Mouse (Mus musculus) liver, embryonic 14.5 days (tissue): ENCODE data around the gene Wnt3. TPM values are rescaled to one million over a fixed set of nuclear protein-coding genes. Genes with fewer than 3 reads are reported as not detected.

ENCODE experiments used
- ATAC-seq: fragments of 200-750 bp; cut with Nextera tagmentation; 2 replicates; pipeline ENCODE4 v1.8.0; 2017; ENCODE audit warnings: moderate number of reproducible peaks, mild to moderate bottlenecking, moderate library complexity; ENCODE audit not compliant: insufficient read depth
- DNase-seq, 3 experiments: peaks; one replicate each; pipeline ENCODE4 v3.0.0-alpha.2; 2012 to 2013; ENCODE audit warnings: low read depth in 3 of 3, low spot score in 3 of 3
- H3K27ac ChIP-seq: fragments of 300-500 bp; sonication (generic); 2 replicates; pipeline ENCODE4 v1.5.1; 2014; ENCODE audit warnings: moderate library complexity, mild to moderate bottlenecking, control low read depth, inconsistent platforms
- H3K27me3 ChIP-seq: fragments of 300-500 bp; sonication (generic); 2 replicates; pipeline ENCODE4 v1.6.1; 2014; ENCODE audit warnings: mild to moderate bottlenecking, low read length, moderate library complexity; ENCODE audit not compliant: control insufficient read depth, insufficient read depth
- H3K36me3 ChIP-seq: fragments of 300-500 bp; sonication (generic); replicated peaks from 2 replicates; pipeline ENCODE4 v1.6.1; 2014; ENCODE audit warnings: low read depth; ENCODE audit not compliant: control insufficient read depth, insufficient read depth
- H3K4me1 ChIP-seq, 2 experiments: fragments of 200-500 bp in 1 of 2; fragments of 300-500 bp in 1 of 2; sonication (generic) in 1 of 2; replicated peaks; 2 replicates each; pipeline ENCODE4 v1.6.1; 2012 to 2014; ENCODE audit warnings: antibody characterized with exemption in 1 of 2, inconsistent platforms in 1 of 2, low read length in 1 of 2; ENCODE audit not compliant: control insufficient read depth in 2 of 2, insufficient read depth in 2 of 2
- H3K4me2 ChIP-seq: fragments of 300-500 bp; sonication (generic); 2 replicates; pipeline ENCODE4 v1.6.1; 2014; ENCODE audit warnings: low read depth, mild to moderate bottlenecking, control low read depth, moderate library complexity
- H3K4me3 ChIP-seq, 2 experiments: fragments of 200-500 bp in 1 of 2; fragments of 300-500 bp in 1 of 2; sonication (generic) in 1 of 2; 2 replicates each; pipeline ENCODE4 v1.5.1; 2012 to 2014; ENCODE audit warnings: low read depth in 2 of 2, low read length in 2 of 2, mild to moderate bottlenecking in 2 of 2, control low read depth in 1 of 2, inconsistent platforms in 1 of 2, moderate library complexity in 1 of 2; ENCODE audit not compliant: insufficient read depth in 1 of 2
- H3K9ac ChIP-seq: fragments of 300-500 bp; sonication (generic); replicated peaks from 2 replicates; pipeline ENCODE4 v1.6.1; 2014; ENCODE audit warnings: mild to moderate bottlenecking, control low read depth, moderate library complexity
- H3K9me3 ChIP-seq: fragments of 300-500 bp; sonication (generic); 2 replicates; pipeline ENCODE4 v1.6.1; 2016; ENCODE audit warnings: low read length, mixed read lengths; ENCODE audit not compliant: control insufficient read depth
- CTCF ChIP-seq: IDR thresholded peaks from 2 replicates; pipeline ENCODE4 v1.5.1; 2016; ENCODE audit warnings: antibody characterized with exemption, low read depth, control low read depth
- EP300 ChIP-seq: IDR thresholded peaks from 2 replicates; pipeline ENCODE4 v1.6.1; 2016; ENCODE audit warnings: antibody characterized with exemption, low read depth
- WGBS: fragments of 180-500 bp; shearing (Covaris S2); extraction: QIAGEN DNeasy Blood & Tissue Kit; methylation state at CpG from one replicate; pipeline ENCODE4 v1.1.7; 2014; ENCODE audit not compliant: insufficient replicate concordance; 5-methylcytosine and 5-hydroxymethylcytosine counted together
- polyA plus RNA-seq, 2 experiments: library from polyadenylated mRNA; depleted of rRNA in 1 of 2; stranded (reverse) in 1 of 2; unstranded in 1 of 2; fragments of >200 nt; fragmentation: Nextera tagmentation in 1 of 2; extraction: Ambion mirVana in 1 of 2; gene quantifications; 2 replicates each; pipeline versions ENCODE4 v1.2.1 to v1.2.3; 2012 to 2014

Wnt3 gene
- polyA plus RNA-seq, 2 experiments, result 0.01 TPM; not detected in 1

GRCm38 (mm10) chr11:103810631-103811030 lies 36.7 kb downstream of the Wnt3 start:
- no peak overlapping the region; a peak in 1 of 4 replicates for H3K4me3 ChIP-seq
- 26% methylated on average over 12 of the region's 12 CpGs for WGBS
- no peak overlapping the region for H3K27ac ChIP-seq
- TF ChIP-seq EP300, result no peak
- TF ChIP-seq CTCF, result no peak
- no peak overlapping the region for H3K4me2 ChIP-seq
- ATAC-seq (no peak), DNase-seq (no peak)
- H3K36me3 ChIP-seq, result no peaks in the 10 kb centered on the region
- no peak overlapping the region for H3K9ac ChIP-seq
- H3K27me3 ChIP-seq, result peaks cover 45% of the 10 kb centered on the region
- H3K4me1 ChIP-seq, result no peaks in the 10 kb centered on the region
- no peaks in the 10 kb centered on the region for H3K9me3 ChIP-seq

- no peak for TF ChIP-seq CTCF
- TF ChIP-seq EP300, result no peak
- DNase-seq (no peak), ATAC-seq (no peak)
- Histone ChIP-seq H3K27ac (no peak overlapping the region), H3K36me3 (no peaks in the 10 kb centered on the region), H3K4me2 (no peak overlapping the region), H3K9ac (no peak overlapping the region), H3K27me3 (peaks cover 45% of the 10 kb centered on the region), H3K9me3 (no peaks in the 10 kb centered on the region), H3K4me1 (no peaks in the 10 kb centered on the region), H3K4me3 (no peak overlapping the region)
- 71% methylated on average over 25 of the region's 25 CpGs for WGBS
Observed at GRCm38 (mm10) chr11:103811246-103811645, 37.3 kb downstream of the Wnt3 start.

- TF ChIP-seq CTCF (no peak), EP300 (no peak)
- H3K27ac ChIP-seq, result no peak overlapping the region
- no peaks in the 10 kb centered on the region for H3K4me1 ChIP-seq
- 8% methylated on average over 3 of the region's 3 CpGs for WGBS
- DNase-seq (no peak), ATAC-seq (no peak)
- H3K36me3 ChIP-seq, result no peaks in the 10 kb centered on the region
- H3K27me3 ChIP-seq, result peaks cover 22% of the 10 kb centered on the region
- H3K4me2 ChIP-seq, result no peak overlapping the region
- no peak overlapping the region for H3K4me3 ChIP-seq
- H3K9ac ChIP-seq, result no peak overlapping the region
- no peaks in the 10 kb centered on the region for H3K9me3 ChIP-seq
Observed at GRCm38 (mm10) chr11:103814808-103815207, 40.9 kb downstream of the Wnt3 start.

DNA sequence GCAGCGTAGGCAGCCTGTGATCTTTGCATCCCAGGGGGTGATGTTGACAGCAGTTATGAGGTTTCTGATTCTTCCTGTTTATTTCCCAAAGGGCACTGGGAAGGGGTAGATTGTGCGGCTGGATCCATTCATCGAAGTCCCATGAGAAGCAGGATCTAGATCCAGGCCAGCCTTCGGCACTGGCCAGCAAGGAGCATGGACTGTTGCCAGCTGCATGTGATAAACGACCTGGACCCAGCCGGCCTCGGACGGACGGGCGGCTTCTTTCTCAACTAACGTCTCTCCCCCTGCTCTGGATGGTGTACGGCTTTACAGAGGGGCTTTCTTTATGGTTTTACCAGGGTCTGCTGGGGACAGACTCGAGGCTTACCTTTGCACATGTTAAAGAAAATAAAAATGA lies 42.0 kb downstream of the Wnt3 start:
- WGBS, result 73% methylated on average over 13 of the region's 13 CpGs
- Histone ChIP-seq H3K9ac (no peak overlapping the region), H3K27me3 (peaks cover 10% of the 10 kb centered on the region), H3K27ac (no peak overlapping the region), H3K4me3 (no peak overlapping the region), H3K36me3 (no peaks in the 10 kb centered on the region), H3K9me3 (no peaks in the 10 kb centered on the region), H3K4me2 (no peak overlapping the region), H3K4me1 (no peaks in the 10 kb centered on the region)
- TF ChIP-seq CTCF (no peak), EP300 (no peak)
- ATAC-seq, result no peak
- DNase-seq, result no peak

GRCm38 (mm10) chr11:103816719-103817118 lies 42.8 kb downstream of the Wnt3 start:
- no peaks in the 10 kb centered on the region for H3K36me3 ChIP-seq
- H3K27me3 ChIP-seq, result peaks cover 3% of the 10 kb centered on the region
- H3K4me2 ChIP-seq, result no peak overlapping the region
- DNase-seq (no peak), ATAC-seq (no peak)
- H3K9me3 ChIP-seq, result no peaks in the 10 kb centered on the region
- H3K4me3 ChIP-seq, result no peak overlapping the region
- H3K27ac ChIP-seq, result no peak overlapping the region
- no peak overlapping the region for H3K9ac ChIP-seq
- no peaks in the 10 kb centered on the region for H3K4me1 ChIP-seq
- 81% methylated on average over 8 of the region's 8 CpGs for WGBS
- TF ChIP-seq EP300 (no peak), CTCF (no peak)
